Mouse (Mus musculus) testis, adult 2 months (tissue): Measurements from ENCODE around the gene Lpin1.

ENCODE experiments used
- CTCF ChIP-seq: fragments of 200-500 bp; IDR thresholded peaks from 2 replicates; pipeline ENCODE4 v1.5.1; 2012; ENCODE audit warnings: low read depth, mild to moderate bottlenecking, inconsistent platforms, low read length, moderate library complexity; ENCODE audit not compliant: control insufficient read depth, insufficient read depth, insufficient replicate concordance
- POLR2A ChIP-seq: fragments of 200-500 bp; IDR thresholded peaks from 2 replicates; pipeline ENCODE4 v1.6.1; 2012; ENCODE audit warnings: low read depth, mild to moderate bottlenecking, inconsistent platforms, low read length, moderate library complexity; ENCODE audit not compliant: control insufficient read depth

- TF ChIP-seq POLR2A (no peak), CTCF (no peak)
Measured at GRCm38 (mm10) chr12:16640075-16640474, 29.3 kb upstream of the Lpin1 start.
